Mouse (Mus musculus) cerebellum, postnatal 36 days (tissue): ENCODE data around the gene Rbm7.
"Not testable (repeated sequence)": the region's sequence is repeated elsewhere in the genome, so short reads cannot be mapped to it uniquely, and the experiment has no call there.

Experiments
- DNase-seq, 2 experiments: peaks; one replicate each; pipeline ENCODE4 v3.0.0; 2021 to 2022; ENCODE audit warnings: mixed read lengths in 2 of 2

Gene Rbm7

DNA sequence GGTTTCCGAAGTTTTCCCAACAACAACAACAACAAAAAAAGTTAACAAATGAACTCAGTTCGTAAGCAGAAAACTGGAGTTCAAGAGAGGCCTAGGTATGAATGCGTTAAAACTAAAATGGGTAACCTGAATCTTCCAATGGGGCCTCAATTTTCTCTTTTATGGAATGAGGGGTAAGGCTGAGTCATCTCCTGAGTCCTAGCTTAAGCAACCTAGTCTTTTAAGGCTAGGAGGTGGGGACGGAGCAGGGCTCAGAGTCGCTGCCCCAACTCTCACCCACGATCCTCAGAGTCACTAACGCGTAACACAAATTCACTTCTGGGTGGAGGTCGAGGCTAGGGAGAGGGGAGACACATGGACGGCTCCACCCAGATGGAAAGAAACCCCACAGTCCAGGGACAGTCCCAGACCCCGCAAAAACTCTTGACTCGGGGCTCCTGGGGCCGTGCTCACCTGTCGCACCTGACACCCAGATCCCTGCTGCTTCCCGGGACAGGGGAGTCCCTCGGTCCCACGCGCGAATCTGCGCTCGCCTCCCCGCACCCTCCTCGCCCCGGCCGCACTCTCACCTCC lies 15.2 kb downstream of the Rbm7 start:
- DNase-seq = peak in 1 of 2 experiments; percentile 8

DNA sequence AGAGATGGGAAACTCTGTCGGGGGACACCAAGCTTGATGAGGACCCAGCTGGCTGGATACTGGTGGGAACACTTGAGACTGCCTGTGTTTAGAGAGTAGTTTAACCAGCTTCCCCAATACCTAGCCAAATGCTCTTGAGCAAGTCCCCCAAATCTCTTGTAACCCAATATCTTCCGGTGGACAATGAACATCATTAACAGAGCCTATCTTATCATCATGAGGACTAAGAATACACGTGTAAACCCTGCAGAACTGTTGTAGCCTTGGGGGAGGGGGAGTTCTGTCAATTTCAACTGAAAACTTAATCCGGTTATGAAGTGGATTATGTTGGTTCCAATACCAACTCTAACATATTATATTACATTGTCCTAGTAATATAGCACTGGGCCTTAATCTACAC lies 16.3 kb downstream of the Rbm7 start:
- DNase-seq = no peak

- DNase-seq = no peak
Measured at GRCm38 (mm10) chr9:48476236-48477165, 18.6 kb downstream of the Rbm7 start.

- DNase-seq = no peak
Measured at GRCm38 (mm10) chr9:48474367-48474766, 20.7 kb downstream of the Rbm7 start.

DNA sequence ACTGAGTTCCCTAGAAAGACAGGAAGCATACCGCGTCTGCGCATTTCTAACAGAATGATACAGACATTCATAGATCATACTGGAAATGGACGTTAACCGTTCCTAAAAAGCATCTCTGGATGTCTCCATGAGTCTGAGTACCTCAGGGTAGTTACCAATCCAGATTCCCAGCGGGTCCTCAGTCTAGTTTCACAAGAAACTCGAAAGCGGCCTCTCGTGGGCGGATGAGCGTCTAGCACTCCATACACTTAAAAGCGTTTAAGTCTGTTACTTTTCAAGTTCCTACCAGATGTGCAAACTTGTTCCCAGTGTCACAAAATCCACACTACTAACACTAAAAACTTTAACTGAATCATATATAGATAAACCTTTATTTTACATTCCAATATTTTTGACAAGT lies 22.0 kb downstream of the Rbm7 start:
- DNase-seq = no peak

GRCm38 (mm10) chr9:48472441-48473025 lies 22.6 kb downstream of the Rbm7 start:
- no peak for DNase-seq

DNA sequence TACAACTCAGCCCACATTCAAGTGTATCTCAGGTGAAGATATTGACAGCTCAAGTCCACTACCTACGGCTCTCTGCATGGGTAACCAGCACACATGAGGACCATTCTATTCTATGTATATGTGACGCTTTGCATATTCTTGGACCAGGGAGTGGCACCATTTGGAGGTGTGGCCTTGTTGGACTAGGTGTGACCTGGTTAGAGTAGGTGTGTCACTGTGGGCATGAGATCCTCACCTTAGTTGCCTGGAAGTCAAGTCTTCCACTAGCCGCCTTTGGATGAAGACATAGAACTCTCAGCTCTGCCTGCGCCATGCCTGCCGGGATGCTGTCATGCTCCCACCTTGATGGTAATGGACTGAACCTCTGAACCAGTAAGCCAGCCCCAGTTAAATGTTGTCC lies 27.6 kb downstream of the Rbm7 start:
- not testable (repeated sequence) for DNase-seq

- peak; percentile 56 to 64 for DNase-seq
Measured at GRCm38 (mm10) chr9:48466804-48467203, 28.3 kb downstream of the Rbm7 start.

DNA sequence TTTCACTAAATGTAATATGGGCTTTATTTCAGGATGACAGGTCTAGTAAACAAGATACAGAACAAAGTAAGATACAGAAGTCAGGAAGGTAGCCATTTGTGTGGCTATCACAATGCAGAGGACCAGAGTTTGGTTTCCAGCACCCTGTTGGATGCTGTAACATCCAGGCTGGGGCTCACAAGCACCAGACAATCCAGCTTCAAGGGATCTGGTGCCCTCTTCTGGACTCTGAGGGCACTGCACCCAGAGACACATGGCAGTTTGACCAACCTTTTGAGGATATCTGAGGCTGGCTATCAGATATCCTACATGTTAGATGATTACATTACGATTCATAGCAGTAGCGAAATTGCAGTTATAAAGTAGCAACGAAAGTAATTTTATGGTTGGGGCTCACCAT lies 29.4 kb downstream of the Rbm7 start:
- no peak for DNase-seq

GRCm38 (mm10) chr9:48461545-48461944 lies 33.6 kb downstream of the Rbm7 start:
- no peak for DNase-seq

DNA sequence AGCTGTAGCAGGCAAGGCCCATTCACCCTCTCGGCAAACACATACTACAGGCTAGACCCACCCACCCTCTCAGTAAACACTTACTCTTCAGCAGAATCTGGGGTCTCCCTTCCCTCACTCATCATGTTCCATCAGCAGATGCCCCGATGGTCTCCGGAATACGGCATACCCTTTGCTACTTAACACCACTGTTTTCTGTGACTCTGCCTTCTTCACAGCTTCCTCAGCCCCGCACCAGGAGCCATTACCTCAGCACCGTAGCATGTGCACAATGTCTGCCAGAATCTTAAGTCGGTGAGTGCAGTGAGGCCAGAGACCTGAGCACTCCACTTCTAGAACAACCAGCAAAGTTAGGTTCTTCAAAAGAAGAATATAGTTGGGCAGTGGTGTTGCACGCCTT lies 34.4 kb downstream of the Rbm7 start:
- DNase-seq = no peak

GRCm38 (mm10) chr9:48459391-48459790 lies 35.7 kb downstream of the Rbm7 start:
- DNase-seq = no peak

GRCm38 (mm10) chr9:48458879-48459278 lies 36.2 kb downstream of the Rbm7 start:
- no peak for DNase-seq

DNA sequence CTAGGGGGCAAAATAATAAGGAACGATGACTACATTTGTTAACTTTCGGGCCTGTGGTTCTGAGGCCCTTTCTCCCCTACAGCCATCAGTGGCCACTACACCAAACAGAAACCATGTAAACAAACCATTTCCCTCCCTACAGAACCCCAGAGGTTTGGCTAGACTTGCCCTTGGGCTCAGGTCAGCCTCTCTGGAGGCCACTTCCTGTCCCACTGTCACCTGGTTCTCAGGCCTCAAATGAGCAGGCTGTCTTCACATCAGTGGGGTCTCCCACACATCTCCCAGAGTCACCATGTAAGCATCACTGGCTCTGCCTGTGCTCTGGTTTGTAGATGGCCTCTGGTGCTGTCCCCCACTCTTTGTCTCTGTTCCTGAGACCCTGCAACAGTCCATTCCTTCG lies 39.1 kb downstream of the Rbm7 start:
- no peak for DNase-seq

- no peak for DNase-seq
Measured at GRCm38 (mm10) chr9:48450066-48450465, 45.0 kb downstream of the Rbm7 start.

- no peak for DNase-seq
Measured at GRCm38 (mm10) chr9:48447783-48448209, 47.3 kb downstream of the Rbm7 start.

DNA sequence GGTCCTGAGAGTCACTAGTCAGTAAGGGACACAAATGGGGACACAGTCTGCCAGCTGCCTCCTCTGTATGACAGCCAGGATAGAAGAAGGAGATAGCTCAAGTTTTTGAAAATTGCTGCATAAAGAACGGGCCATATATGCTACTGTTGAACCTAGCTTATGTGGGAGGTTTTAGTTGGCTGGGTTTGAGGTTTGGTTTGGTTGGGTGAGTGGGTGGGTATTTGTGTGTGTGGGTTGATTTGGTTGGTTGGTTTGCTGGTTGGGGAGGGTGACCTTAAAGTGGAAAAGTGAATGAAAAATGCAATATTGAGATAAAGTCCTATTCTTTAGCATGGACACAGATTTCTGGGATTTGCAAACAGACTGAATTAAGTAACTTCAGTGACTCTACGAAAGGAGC lies 50.3 kb downstream of the Rbm7 start:
- no peak for DNase-seq

GRCm38 (mm10) chr9:48443873-48444272 lies 51.2 kb downstream of the Rbm7 start:
- no peak for DNase-seq
